Mouse (Mus musculus) liver, embryonic 11.5 days (tissue): ENCODE measurements around the gene Gng5. TPM values are rescaled to one million over a fixed set of nuclear protein-coding genes. Genes with fewer than 3 reads are reported as not detected.

ENCODE experiments used
- ATAC-seq: fragments of 200-750 bp; cut with Nextera tagmentation; replicated peaks from 2 replicates; pipeline ENCODE4 v1.8.0; 2017; ENCODE audit warnings: moderate number of reproducible peaks, mild to moderate bottlenecking, moderate TSS enrichment, moderate library complexity; ENCODE audit not compliant: low FRiP score
- DNase-seq: peaks from one replicate; pipeline ENCODE4 v3.0.0-alpha.2; 2017; ENCODE audit warnings: low spot score
- H3K27ac ChIP-seq: fragments of 300-500 bp; sonication (generic); 2 replicates; pipeline ENCODE4 v1.5.1; 2014; ENCODE audit warnings: mild to moderate bottlenecking, low read depth, low read length, control low read depth
- H3K27me3 ChIP-seq: fragments of 300-500 bp; sonication (generic); replicated peaks from 2 replicates; pipeline ENCODE4 v1.6.1; 2014; ENCODE audit warnings: low read length, mixed read lengths; ENCODE audit not compliant: control insufficient read depth, insufficient read depth
- H3K36me3 ChIP-seq: fragments of 300-500 bp; sonication (generic); 2 replicates; pipeline ENCODE4 v1.6.1; 2014; ENCODE audit warnings: mild to moderate bottlenecking, low read length, moderate library complexity, mixed read lengths; ENCODE audit not compliant: control insufficient read depth, insufficient read depth
- H3K4me1 ChIP-seq: fragments of 300-500 bp; sonication (generic); replicated peaks from 2 replicates; pipeline ENCODE4 v1.6.1; 2014; ENCODE audit warnings: low read length, mixed read lengths; ENCODE audit not compliant: control insufficient read depth, insufficient read depth
- H3K4me2 ChIP-seq: fragments of 300-500 bp; sonication (generic); 2 replicates; pipeline ENCODE4 v1.6.1; 2014; ENCODE audit warnings: mild to moderate bottlenecking, control low read depth, moderate library complexity
- H3K4me3 ChIP-seq: fragments of 300-500 bp; sonication (generic); 2 replicates; pipeline ENCODE4 v1.5.1; 2014; ENCODE audit warnings: low read depth, low read length, control low read depth
- H3K9ac ChIP-seq: fragments of 300-500 bp; sonication (generic); 2 replicates; pipeline ENCODE4 v1.6.1; 2014; ENCODE audit warnings: low read depth, low read length, control low read depth
- H3K9me3 ChIP-seq: fragments of 300-500 bp; sonication (generic); 2 replicates; pipeline ENCODE4 v1.6.1; 2016; ENCODE audit warnings: low read length, inconsistent platforms, mixed read lengths; ENCODE audit not compliant: control insufficient read depth
- WGBS: fragments of 180-500 bp; shearing (Covaris S2); extraction: QIAGEN DNeasy Blood & Tissue Kit; methylation state at CpG from one replicate; pipeline ENCODE4 v1.1.7; 2014; 5-methylcytosine and 5-hydroxymethylcytosine counted together
- polyA plus RNA-seq: library from polyadenylated mRNA; unstranded; fragments of >200 nt; fragmentation: Nextera tagmentation; extraction: Ambion mirVana; gene quantifications from 2 replicates; pipeline ENCODE4 v1.2.1, GENCODE M21; 2014

Gng5 gene
- polyA plus RNA-seq, 1 experiment from 2014 or later: 987 TPM

DNA sequence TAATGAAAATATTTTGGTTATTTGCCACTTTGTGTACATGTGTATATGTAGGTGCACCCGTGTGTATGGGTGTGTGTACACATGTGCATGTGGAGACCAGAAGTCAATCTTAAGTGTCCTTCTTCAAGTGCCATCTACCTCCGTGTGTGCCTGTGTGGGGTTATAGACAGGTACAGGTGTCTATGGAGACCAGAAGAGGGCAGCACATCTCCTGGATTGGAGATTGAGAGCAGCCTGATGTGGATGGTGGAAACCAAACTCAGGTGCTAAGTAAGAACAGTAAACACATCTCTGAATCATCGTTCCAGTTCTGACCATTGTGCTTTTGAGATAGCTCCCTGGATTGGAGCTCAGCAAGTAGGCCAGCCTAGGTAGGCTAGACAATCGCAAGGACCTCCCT is 13.1 kb upstream of the Gng5 start:
- Histone ChIP-seq H3K27me3 (no peaks in the 10 kb centered on the region), H3K36me3 (no peaks in the 10 kb centered on the region), H3K4me2 (no peak overlapping the region), H3K27ac (no peak overlapping the region), H3K4me3 (no peak overlapping the region), H3K9ac (no peak overlapping the region), H3K9me3 (no peaks in the 10 kb centered on the region), H3K4me1 (no peaks in the 10 kb centered on the region)
- 77% methylated on average over 4 of the region's 4 CpGs for WGBS
- DNase-seq (no peak), ATAC-seq (no peak)

DNA sequence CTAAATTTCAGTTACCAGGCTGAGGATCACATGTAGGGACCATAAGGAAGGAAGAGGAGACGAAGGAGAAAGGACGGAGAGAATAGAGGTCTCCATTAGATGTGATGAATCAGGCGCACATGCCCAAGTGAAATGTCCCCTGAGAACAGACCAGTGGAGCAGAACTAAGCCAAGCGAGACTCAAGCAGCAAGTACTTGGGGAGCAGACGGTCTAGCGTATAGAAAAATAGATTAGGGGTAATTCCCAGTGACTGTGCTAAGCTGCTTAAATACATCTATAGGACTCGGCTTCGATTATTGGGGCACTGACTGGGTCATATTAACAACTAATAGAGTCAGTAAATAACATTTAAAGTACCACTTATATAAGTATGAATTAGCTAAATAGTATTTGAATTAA is 4.7 kb upstream of the Gng5 start:
- Histone ChIP-seq H3K27ac (no peak overlapping the region), H3K9me3 (no peaks in the 10 kb centered on the region), H3K27me3 (no peaks in the 10 kb centered on the region), H3K4me3 (no peak overlapping the region), H3K36me3 (no peaks in the 10 kb centered on the region), H3K4me1 (no peaks in the 10 kb centered on the region), H3K9ac (no peak overlapping the region), H3K4me2 (no peak overlapping the region)
- 85% methylated on average over 8 of the region's 8 CpGs for whole genome bisulfite sequencing
- DNase-seq (no peak), ATAC-seq (no peak)

DNA sequence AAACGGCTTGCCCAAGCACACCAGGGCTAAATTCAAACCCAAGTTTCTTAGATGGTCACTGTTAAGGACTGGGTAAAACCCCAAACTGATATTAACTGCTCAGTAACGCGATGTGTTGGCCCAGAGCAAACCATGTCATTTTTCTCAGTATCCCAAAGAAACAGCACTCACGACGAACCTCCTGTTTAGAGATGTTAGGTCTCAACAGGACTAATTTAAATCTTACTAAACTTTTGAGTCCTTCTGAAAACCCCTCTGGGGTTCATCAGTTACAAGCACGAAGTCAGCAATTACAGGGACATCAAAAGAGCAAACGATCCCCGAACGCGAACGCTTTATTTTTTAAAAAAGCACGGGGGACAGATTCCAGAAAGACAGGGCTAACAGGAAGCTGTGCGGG is 618 bp upstream of the Gng5 start:
- H3K9me3 ChIP-seq: no peaks in the 10 kb centered on the region
- peaks cover 17% of the 10 kb centered on the region for H3K4me1 ChIP-seq
- DNase-seq (no peak), ATAC-seq (peak; percentile 4; the same call in 1 of the 2 replicates)
- WGBS: 3% methylated on average over 13 of the region's 13 CpGs
- H3K4me3 ChIP-seq: peak overlapping the region; percentile 94
- H3K36me3 ChIP-seq: peaks cover 11% of the 10 kb centered on the region; the same call in 1 of the 2 replicates
- peak overlapping the region; percentile 91 for H3K27ac ChIP-seq
- H3K27me3 ChIP-seq: no peaks in the 10 kb centered on the region
- peak overlapping the region; percentile 77 for H3K4me2 ChIP-seq
- peak overlapping the region; percentile 96 for H3K9ac ChIP-seq

DNA sequence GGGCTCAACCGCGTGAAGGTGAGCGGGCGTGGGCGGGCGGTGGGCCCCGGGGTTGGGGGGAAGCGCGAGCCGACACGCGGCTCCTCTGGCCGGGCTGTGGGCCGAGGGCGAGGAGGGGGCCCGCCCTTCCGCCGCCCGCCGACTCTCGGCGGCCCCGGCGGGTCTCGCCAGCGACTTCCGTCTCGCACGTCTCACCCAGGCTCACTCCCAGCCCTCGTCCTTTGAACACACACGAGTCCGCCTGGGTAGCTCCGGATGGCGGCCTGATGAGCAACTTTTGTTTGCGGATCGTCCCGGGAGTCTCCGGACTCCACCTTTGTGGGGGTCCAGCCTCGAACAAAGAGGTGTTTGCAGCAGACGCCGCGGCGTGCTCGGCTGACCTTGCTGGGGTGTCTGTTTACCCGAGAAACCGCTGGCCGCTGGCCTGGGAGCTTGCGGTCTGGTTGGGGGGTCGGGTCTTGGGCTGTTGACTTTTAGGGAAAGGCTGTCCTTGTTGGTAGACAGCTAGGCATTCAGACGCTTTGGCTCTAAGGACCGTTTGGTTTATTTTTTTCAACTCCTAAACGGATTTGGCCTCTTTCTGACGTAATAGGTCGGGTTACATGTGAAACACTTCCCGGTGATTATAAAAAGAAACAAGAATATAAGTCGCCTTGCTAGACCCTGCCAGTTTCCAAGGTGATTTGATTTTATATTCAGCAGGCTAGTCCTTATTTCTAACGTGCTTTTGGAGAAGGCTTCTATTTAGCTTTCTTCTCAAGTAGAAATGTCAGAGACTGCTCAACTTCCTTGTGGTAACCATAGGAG is 599 bp downstream of the Gng5 start:
- WGBS: under 1% methylated on average over 57 of the region's 57 CpGs
- H3K27me3 ChIP-seq: no peaks in the 10 kb centered on the region

DNA sequence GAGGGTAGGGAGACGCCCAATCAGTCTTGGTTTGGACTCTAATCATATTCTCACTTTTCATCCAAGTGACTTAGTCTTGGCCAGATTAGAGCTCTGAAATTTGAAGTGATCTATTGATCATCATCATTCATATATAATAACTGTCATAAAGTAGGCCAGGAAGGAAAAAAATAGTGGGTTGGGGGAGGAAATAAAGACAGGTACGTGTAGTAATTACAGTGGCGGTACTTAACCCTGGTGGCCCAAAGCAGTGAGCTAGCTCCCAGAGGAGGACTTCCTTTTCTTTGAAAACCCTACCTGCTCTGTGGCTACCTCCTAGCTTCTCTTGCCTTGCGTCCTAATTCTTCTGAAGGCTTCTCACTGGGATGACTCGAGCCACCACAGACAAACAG is 1.2 kb downstream of the Gng5 start:
- peak overlapping the region; percentile 89 for H3K4me2 ChIP-seq
- H3K9ac ChIP-seq: peak overlapping the region; percentile 96
- DNase-seq (no peak), ATAC-seq (no peak)
- H3K27ac ChIP-seq: peak overlapping the region; percentile 94
- H3K4me3 ChIP-seq: peak overlapping the region; percentile 94
- peaks cover 11% of the 10 kb centered on the region; the same call in 1 of the 2 replicates for H3K36me3 ChIP-seq
- peaks cover 17% of the 10 kb centered on the region for H3K4me1 ChIP-seq
- 7% methylated on average over 5 of the region's 5 CpGs for WGBS
- no peaks in the 10 kb centered on the region for H3K9me3 ChIP-seq
- H3K27me3 ChIP-seq: no peaks in the 10 kb centered on the region

More for the DNA sequence above, 599 bp downstream of the Gng5 start:
- DNase-seq (peak; percentile 80), ATAC-seq (peak; percentile 70)
- Histone ChIP-seq H3K9me3 (no peaks in the 10 kb centered on the region), H3K4me1 (peaks cover 17% of the 10 kb centered on the region), H3K4me2 (peak overlapping the region; percentile 89), H3K4me3 (peak overlapping the region; percentile 94), H3K36me3 (peaks cover 11% of the 10 kb centered on the region; the same call in 1 of the 2 replicates), H3K27ac (peak overlapping the region; percentile 94), H3K9ac (peak overlapping the region; percentile 96)

DNA sequence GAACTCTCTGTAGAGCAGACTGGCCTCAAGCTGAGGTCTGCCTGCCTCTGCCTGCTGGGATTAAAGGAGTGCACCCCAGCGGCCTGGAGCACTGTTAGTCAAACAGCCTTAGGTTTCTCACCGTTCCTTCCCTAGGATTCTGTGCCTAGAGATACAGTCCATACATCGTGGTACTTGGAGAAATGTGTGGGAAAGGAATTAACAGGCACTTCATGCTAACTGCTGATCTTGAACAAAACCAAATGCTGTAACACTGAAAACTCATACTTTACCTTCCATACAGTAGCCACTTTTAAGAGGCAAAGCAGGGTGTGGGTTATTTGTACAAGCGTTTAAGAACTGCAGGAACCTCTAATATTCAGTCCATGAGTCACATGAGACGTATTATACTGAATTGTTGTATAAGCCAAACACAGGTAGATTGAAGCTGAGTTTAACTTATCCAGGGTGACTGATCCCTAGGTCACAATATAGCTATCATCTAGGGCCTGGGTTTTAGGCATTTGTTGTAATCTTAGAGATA is 2.1 kb downstream of the Gng5 start:
- peak overlapping the region; percentile 94 for H3K4me3 ChIP-seq
- DNase-seq (no peak), ATAC-seq (no peak)
- H3K36me3 ChIP-seq: peaks cover 14% of the 10 kb centered on the region; the same call in 1 of the 2 replicates
- H3K9ac ChIP-seq: peak overlapping the region; percentile 96
- H3K4me2 ChIP-seq: peak overlapping the region; percentile 89
- no peak overlapping the region; the same call in 1 of the 2 replicates for H3K27ac ChIP-seq
- 58% methylated on average over 5 of the region's 5 CpGs for WGBS
- H3K9me3 ChIP-seq: no peaks in the 10 kb centered on the region
- peaks cover 17% of the 10 kb centered on the region for H3K4me1 ChIP-seq
- no peaks in the 10 kb centered on the region for H3K27me3 ChIP-seq

DNA sequence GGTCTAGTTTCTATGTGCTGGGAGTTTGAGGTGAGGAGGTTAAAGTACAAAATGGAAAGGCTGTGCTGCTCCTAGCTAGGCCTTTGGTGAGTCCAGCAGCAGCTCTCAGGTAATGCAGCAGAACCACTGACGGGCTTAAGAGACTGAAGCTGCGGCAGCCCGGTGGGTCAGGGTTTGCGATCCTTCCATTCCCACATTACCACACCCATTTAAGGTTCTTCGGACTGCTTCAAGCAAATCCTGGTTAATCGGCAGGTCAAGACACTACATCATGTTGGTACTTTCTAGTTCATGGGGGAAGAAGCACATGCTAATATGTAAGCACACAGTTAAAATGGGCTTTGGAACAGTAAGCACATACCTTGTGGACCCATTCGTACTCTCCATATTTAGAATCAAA is 7.1 kb downstream of the Gng5 start:
- peaks cover 8% of the 10 kb centered on the region for H3K4me1 ChIP-seq
- no peak overlapping the region for H3K9ac ChIP-seq
- H3K27ac ChIP-seq: no peak overlapping the region
- no peak for ATAC-seq
- no peaks in the 10 kb centered on the region for H3K27me3 ChIP-seq
- H3K36me3 ChIP-seq: peaks cover 31% of the 10 kb centered on the region
- DNase-seq: no peak
- no peak overlapping the region for H3K4me3 ChIP-seq
- no peaks in the 10 kb centered on the region for H3K9me3 ChIP-seq
- H3K4me2 ChIP-seq: no peak overlapping the region
- WGBS: 94% methylated on average over 7 of the region's 7 CpGs

DNA sequence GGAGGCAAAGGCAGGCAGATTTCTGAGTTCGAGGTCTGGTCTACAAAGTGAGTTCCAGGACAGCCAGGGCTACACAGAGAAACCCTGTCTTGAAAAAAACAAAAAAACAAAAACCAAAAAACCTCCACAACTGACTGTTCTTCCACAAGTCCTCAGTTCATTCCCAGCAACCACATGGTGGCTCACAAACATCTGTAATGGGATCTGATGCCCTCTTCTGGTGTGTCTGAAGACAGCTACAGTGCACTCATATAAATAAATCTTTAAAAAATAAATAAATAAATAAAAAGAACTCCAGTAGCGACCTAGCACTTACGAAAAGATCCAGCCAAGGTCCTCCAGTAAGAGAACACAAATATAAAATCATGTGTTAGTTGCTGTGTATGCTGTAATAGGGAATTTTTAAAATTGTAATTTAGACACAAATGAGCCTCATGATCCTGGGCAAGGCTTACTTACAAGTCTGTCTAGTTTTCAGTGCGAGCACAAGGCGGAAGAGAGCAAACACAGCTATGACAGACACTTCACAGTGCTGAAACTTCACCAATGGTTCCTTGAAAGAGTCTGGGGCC is 20.7 kb downstream of the Gng5 start:
- peak overlapping the region; percentile 97 for H3K9ac ChIP-seq
- no peaks in the 10 kb centered on the region for H3K27me3 ChIP-seq
- peak overlapping the region; percentile 92 for H3K4me3 ChIP-seq
- H3K4me1 ChIP-seq: no peaks in the 10 kb centered on the region
- peak overlapping the region; percentile 98 for H3K27ac ChIP-seq
- peak overlapping the region; percentile 81 for H3K4me2 ChIP-seq
- no peak for DNase-seq
- H3K36me3 ChIP-seq: peaks cover 9% of the 10 kb centered on the region
- H3K9me3 ChIP-seq: no peaks in the 10 kb centered on the region
- no peak for ATAC-seq
- WGBS: 36% methylated on average over 5 of the region's 5 CpGs
